Mouse (Mus musculus) left cerebral cortex, adult 2 months (tissue): ENCODE measurements around the gene Wdr63. TPM values are rescaled to one million over a fixed set of nuclear protein-coding genes. Genes with fewer than 3 reads are reported as not detected.

ENCODE experiments used
- DNase-seq, 2 experiments: peaks; one replicate each; pipeline ENCODE4 v3.0.0; 2021 to 2022; ENCODE audit warnings: low spot score in 2 of 2, mixed read lengths in 1 of 2; ENCODE audit errors: extremely low spot score in 1 of 2
- H3K27ac ChIP-seq: fragments of 200-600 bp; 2 replicates; pipeline ENCODE4 v1.8.1; 2022
- H3K4me3 ChIP-seq: fragments of 200-600 bp; 2 replicates; pipeline ENCODE4 v1.8.1; 2022
- CTCF ChIP-seq: fragments of 200-600 bp; IDR thresholded peaks from 2 replicates; pipeline ENCODE4 v1.8.1; 2022; ENCODE audit warnings: antibody characterized with exemption, mild to moderate bottlenecking, moderate library complexity
- intact Hi-C: fragments of 180-260 bp; cut with DNase I; formaldehyde crosslinking; loops from one replicate; pipeline ENCODE4 v1.15.1; 2025
- total RNA-seq, 2 experiments: library from RNA; stranded (reverse); gene quantifications; 2 replicates each; pipeline ENCODE4 v1.2.3; 2021

The Wdr63 gene
- total RNA-seq, 2 experiments from 2014 or later: 0.21 to 0.25 TPM

DNA sequence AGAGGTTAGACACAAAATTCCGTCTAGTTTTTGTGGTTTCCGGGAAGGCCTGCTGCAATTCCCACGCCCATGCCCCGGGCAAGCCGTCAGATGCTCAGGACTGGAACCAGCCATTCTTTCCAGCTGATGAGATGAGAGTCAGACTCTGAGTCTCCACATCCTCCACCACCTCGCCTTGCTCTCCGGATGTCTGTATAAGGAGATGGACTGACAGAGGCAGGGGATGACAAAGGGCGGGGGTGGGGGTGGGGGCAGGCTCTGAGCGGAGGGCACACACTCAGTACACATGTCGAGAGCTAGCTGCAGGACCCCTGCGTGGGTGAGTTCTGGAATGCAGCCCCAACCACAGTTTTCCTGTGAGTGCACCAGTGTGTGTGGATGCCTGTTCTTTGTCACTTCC, 63.0 kb downstream of the Wdr63 start:
- no peak overlapping the region for H3K27ac ChIP-seq
- TF ChIP-seq CTCF: no peak
- intact Hi-C loops: no loop called here
- DNase-seq: no peak
- no peak overlapping the region for H3K4me3 ChIP-seq

GRCm38 (mm10) chr3:146041382-146041781, 66.5 kb downstream of the Wdr63 start:
- intact Hi-C loops: no loop called here
- TF ChIP-seq CTCF: no peak
- H3K27ac ChIP-seq: no peak overlapping the region
- H3K4me3 ChIP-seq: no peak overlapping the region
- no peak for DNase-seq

GRCm38 (mm10) chr3:146039132-146039903, 68.6 kb downstream of the Wdr63 start:
- no peak overlapping the region for H3K27ac ChIP-seq
- H3K4me3 ChIP-seq: no peak overlapping the region
- no peak for DNase-seq
- intact Hi-C loops: no loop called here
- TF ChIP-seq CTCF: no peak

DNA sequence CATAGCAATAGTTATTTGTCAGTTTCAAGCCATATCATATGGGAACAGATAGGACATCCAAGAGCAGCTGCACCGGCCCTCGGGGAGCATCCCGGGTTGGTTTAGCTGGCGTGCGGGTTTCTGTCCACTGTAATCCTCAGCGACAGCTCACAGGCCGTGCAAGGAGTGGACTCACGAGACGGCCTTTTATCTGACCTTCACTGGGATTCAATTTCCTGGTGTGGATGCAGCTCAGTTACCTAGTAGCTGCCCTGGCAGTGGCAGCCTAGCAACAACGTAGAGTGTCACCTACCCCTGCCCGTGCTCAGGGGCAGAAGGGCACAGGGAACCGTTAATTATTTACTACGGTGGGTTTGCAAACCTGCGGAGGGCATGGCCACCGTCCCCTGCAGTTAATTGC, 70.0 kb downstream of the Wdr63 start:
- Histone ChIP-seq H3K27ac (no peak overlapping the region), H3K4me3 (no peak overlapping the region)
- intact Hi-C loops: no loop called here
- TF ChIP-seq CTCF: no peak
- DNase-seq: no peak

DNA sequence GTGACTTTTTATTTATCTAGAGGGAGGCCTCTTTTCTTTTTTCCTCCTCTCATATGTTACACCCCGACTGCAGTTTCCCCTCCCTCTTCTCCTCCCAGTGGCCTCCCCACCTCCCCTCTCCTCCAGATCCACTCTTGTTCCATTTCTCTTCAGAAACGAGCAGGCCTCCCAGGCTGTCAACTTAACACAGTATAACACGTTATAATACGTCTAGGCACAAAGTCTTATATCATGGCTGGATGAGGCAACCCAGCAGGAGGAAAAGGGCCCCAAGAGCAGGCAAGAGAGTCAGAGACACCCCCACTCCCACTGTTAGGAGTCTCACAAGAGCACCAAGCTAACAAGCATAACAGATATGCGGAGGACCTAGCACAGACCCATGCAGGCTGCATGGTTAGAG, 75.0 kb downstream of the Wdr63 start:
- Histone ChIP-seq H3K4me3 (no peak overlapping the region), H3K27ac (no peak overlapping the region)
- no peak for TF ChIP-seq CTCF
- no peak for DNase-seq
- intact Hi-C loops: no loop called here

DNA sequence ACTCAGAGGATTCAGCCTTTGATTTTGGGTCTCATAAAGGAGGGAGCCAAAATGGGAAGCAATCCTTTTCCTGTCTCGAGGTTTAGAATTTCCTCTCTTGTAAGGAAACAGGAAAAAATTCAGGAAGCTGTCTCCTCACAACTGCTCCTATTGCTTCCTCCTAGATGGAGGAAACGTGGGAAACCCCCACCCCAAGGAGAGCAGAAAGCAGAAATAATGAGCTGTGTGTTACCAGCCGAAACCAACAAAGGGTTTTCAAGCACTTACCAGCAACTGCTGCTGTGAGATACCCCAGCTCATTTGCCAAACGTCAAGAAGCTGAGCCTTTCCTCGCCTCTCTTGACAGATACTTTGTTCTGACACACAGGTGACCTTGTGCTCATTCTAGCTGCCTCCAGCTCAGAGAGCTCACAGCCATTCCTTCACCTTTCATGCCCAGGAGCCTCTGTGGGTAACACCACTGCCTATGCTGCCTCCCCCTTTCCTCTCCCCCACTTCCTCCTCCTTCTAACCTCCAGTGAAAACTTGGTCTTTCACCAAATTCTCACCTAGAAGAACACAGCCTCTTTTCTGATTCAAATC, 77.6 kb downstream of the Wdr63 start:
- TF ChIP-seq CTCF: no peak
- Histone ChIP-seq H3K27ac (no peak overlapping the region), H3K4me3 (no peak overlapping the region)
- intact Hi-C loops: no loop called here
- DNase-seq: no peak

DNA sequence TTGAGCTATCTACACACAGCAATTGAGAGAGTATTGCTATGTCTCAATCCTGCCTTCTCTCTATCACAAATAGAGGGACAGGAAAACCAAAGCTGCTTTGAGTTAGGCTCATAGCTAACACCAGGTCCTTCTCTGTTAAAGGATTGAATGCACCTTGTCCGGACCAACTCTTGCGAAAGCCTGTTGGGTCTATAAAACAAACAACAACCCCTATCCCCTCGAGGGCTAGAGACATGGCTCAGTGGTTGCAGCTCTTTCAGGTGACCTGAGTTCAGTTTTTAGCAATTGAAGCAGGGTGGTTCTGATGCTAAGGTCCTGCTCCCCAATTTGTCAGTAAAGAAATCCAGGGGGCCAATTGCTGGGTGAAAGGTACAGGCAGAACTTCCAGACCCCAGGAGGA, 78.7 kb downstream of the Wdr63 start:
- no peak for DNase-seq
- H3K27ac ChIP-seq: no peak overlapping the region
- intact Hi-C loops: no loop called here
- H3K4me3 ChIP-seq: no peak overlapping the region
- no peak for TF ChIP-seq CTCF

DNA sequence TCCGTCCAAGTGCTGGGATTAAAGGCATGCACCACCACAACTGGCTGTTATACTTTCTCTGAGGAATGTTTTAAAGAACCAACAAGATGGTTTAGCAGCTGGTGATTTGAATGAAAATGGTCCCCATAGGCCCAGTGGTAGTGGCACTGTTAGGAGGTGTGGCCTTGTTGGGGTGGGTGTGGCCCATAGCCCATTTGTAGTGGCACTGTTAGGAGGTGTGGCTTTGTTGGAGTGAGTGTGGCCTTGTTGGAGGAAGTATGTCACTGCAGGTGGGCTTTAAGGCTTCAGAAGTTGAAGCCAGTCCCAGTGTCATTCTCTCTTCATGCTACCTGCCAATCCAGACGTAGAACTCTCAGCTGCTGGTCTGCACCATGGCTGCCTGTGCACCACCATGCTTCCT, 79.5 kb downstream of the Wdr63 start:
- Histone ChIP-seq H3K4me3 (no peak overlapping the region), H3K27ac (no peak overlapping the region)
- intact Hi-C loops: no loop called here
- no peak for DNase-seq
- no peak for TF ChIP-seq CTCF

DNA sequence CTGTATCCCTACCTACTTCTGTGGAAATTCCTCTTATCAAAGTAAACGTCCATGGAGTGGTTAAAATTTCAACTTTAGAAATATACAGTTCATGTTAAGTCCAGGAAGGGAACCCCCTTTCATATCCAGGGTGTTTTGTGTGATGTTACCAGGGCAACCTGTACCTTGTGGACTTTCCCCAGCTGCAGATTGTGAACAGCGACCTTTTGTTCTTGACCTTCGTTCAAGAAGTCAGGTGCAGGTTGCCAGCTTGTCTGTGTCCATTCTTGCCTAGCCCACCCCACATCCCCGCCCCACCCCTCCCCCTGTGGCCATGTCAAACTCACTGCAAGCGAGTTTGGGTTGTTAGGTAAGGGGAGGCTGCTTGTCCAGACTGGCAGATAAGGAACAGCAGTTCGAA, 80.8 kb downstream of the Wdr63 start:
- Histone ChIP-seq H3K4me3 (no peak overlapping the region), H3K27ac (no peak overlapping the region)
- no peak for TF ChIP-seq CTCF
- intact Hi-C loops: no loop called here
- no peak for DNase-seq

DNA sequence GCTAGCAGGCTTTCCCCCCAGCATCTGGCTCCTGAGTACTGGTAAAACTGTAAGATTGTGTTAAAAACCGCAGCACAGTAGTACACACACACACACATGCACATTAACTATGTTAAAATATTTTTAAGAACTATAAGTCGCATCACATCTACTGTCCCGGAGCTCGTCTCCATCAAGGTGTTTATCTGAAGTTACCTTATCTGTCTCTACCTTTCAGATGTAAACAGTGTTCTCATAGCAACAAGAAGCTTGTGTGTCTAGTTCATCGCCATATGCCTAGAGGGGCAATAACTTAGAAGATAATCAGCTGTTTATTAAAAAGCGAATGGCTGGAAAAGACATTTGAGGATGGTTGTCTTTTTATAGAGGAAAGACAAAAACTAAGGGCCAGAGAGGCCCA, 82.4 kb downstream of the Wdr63 start:
- no peak overlapping the region for H3K27ac ChIP-seq
- TF ChIP-seq CTCF: no peak
- no peak overlapping the region for H3K4me3 ChIP-seq
- DNase-seq: no peak
- intact Hi-C loops: no loop called here

GRCm38 (mm10) chr3:146024746-146025145, 83.2 kb downstream of the Wdr63 start:
- intact Hi-C loops: no loop called here
- Histone ChIP-seq H3K4me3 (no peak overlapping the region), H3K27ac (no peak overlapping the region)
- no peak for DNase-seq
- no peak for TF ChIP-seq CTCF

- intact Hi-C loops: no loop called here
- Histone ChIP-seq H3K4me3 (no peak overlapping the region), H3K27ac (no peak overlapping the region)
- no peak for DNase-seq
- TF ChIP-seq CTCF: no peak
Measured at GRCm38 (mm10) chr3:146022232-146022631, 85.7 kb downstream of the Wdr63 start.

- intact Hi-C loops: no loop called here
- no peak for TF ChIP-seq CTCF
- no peak overlapping the region for H3K27ac ChIP-seq
- H3K4me3 ChIP-seq: no peak overlapping the region
- no peak for DNase-seq
Measured at GRCm38 (mm10) chr3:146017521-146017920, 90.4 kb downstream of the Wdr63 start.
